Mouse (Mus musculus): ENCODE data around the gene Fbxl17.

The Fbxl17 gene

GRCm38 (mm10) chr17:63165847-63166246 is 334.0 kb downstream of the Fbxl17 start:
- no peak for DNase-seq (ENCODE audit: low spot score)

- no peak for DNase-seq (ENCODE audit: low spot score)
These were observed 335.5 kb downstream of the Fbxl17 start for GRCm38 (mm10) chr17:63164289-63164688.

GRCm38 (mm10) chr17:63161953-63162352 is 337.9 kb downstream of the Fbxl17 start:
- no peak for DNase-seq (ENCODE audit: low spot score)

GRCm38 (mm10) chr17:63159196-63159595 is 340.6 kb downstream of the Fbxl17 start:
- no peak for DNase-seq (ENCODE audit: low spot score)

- DNase-seq (ENCODE audit: low spot score): no peak
These were observed 341.4 kb downstream of the Fbxl17 start for GRCm38 (mm10) chr17:63158436-63158835.

- DNase-seq (ENCODE audit: low spot score): no peak
These were observed 341.9 kb downstream of the Fbxl17 start for GRCm38 (mm10) chr17:63157906-63158305.

- DNase-seq (ENCODE audit: low spot score): no peak
These were observed 342.8 kb downstream of the Fbxl17 start for GRCm38 (mm10) chr17:63157019-63157418.

GRCm38 (mm10) chr17:63146514-63146913 is 353.3 kb downstream of the Fbxl17 start:
- no peak for DNase-seq (ENCODE audit: low spot score)

- no peak for DNase-seq (ENCODE audit: low spot score)
These were observed 353.9 kb downstream of the Fbxl17 start for GRCm38 (mm10) chr17:63145751-63146491.

DNA sequence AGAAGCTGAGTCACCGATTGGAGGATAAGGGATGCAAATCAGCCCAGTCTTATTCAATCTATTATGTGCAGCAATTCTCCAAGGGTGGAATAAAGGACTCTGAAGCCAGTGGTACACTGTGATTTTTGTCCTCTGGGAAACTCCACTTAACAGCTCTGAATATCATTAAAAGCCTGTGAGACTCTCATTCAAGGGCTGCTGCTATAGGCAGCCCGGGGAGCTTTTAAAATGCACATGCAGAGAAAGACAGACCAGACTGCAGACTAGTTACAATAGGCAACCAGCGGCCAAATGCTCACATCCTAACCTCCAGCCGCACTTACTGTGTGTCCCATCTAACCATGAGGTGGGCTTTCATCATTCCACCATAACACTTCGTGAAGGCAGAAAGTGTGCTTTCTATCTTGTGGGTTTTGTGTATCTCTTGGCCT is 354.5 kb downstream of the Fbxl17 start:
- DNase-seq (ENCODE audit: low spot score): no peak

DNA sequence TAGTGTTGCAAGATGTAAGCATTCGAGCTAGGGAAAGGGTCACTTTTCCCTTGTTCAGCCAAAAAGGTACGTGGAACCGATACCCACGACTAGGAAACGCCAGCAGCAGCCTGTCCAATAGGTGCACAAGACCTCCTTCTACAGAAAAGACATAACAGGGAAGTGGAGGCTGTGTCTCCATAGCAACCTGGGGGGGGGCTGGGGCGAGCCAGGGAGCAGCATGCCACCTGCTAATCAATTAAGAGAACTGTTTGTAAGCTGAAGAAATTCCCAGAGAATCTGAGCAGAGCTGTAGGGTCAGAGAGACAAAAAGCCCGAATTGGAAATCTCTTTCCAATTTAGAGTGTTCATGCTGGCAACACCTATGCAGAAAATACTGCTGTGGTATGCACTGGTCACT is 356.0 kb downstream of the Fbxl17 start:
- no peak for DNase-seq (ENCODE audit: low spot score)

DNA sequence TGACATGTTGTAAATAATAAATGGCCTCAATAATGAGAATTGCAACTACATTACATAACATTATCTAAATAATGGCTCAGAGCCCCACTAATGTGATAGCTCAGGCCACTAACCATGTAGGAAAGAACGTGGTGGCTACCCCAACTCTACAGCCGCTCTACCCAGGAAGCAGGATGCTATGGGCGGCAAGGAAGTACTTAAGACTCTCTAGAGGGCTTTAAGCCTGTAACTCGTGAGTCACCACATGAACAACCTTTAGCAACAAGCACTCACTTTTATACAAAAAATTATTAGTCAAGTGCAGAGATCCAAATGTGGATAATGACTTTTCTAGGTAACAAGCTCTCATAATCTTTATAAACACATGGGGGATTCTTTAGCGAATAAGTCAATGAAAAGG is 365.0 kb downstream of the Fbxl17 start:
- DNase-seq (ENCODE audit: low spot score): no peak

GRCm38 (mm10) chr17:63122427-63122826 is 377.4 kb downstream of the Fbxl17 start:
- no peak for DNase-seq (ENCODE audit: low spot score)

- DNase-seq (ENCODE audit: low spot score): no peak
These were observed 380.1 kb downstream of the Fbxl17 start for GRCm38 (mm10) chr17:63119701-63120100.

GRCm38 (mm10) chr17:63119077-63119476 is 380.7 kb downstream of the Fbxl17 start:
- DNase-seq (ENCODE audit: low spot score): no peak

GRCm38 (mm10) chr17:63117130-63117529 is 382.7 kb downstream of the Fbxl17 start:
- no peak for DNase-seq (ENCODE audit: low spot score)

DNA sequence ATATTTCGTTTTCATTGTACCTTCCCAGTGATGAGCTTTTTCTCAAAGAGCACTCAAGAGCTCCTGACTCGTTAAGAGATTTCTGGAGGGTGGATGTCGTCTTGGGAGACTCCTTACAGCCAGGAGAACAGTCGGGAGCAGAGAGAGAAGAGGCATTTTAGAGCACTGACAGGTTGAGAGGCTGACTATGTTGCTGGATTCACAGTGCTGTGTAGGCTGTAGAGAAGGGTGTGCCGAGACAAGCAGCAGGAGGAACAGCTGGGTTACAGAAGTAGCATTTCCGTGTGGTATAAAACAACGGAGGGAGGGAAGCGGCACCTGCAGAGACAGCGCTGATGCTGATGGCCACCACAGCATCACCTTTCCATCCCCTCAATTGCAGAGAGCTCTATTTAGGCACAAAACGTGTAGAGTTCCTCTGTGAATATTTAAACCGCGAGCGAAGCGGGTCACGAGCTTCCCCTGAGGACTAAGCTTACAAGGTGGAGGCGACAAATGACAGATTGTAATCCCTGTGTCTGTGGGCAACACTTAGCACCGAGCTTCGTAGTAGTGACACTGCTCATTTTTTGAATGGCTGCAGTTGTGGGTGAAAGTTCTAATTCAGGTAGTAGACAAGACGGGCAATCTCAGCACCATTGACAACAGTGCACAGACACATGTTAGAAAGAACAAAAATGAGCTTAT is 385.3 kb downstream of the Fbxl17 start:
- no peak for DNase-seq (ENCODE audit: low spot score)

DNA sequence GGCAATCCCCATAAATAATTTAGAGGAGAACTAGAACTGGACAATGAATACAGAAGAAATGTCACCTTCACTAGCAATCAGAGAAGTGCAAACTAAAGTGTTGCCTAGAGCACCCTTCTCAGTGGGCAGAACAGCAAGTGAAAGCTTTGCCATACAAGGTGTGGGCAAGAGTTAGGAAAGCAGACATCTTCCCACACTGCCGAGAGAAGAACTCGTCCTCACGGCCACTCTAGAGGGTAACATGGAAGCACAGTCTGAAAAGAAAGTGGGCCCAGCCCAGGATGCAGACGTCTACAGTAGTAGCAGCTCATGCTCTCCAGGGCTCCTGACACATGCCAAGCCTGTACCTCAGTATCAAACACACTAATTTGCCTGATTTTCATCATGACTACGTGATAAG is 387.0 kb downstream of the Fbxl17 start:
- no peak for DNase-seq (ENCODE audit: low spot score)

- no peak for DNase-seq (ENCODE audit: low spot score)
These were observed 388.8 kb downstream of the Fbxl17 start for GRCm38 (mm10) chr17:63110994-63111393.

- DNase-seq (ENCODE audit: low spot score): no peak
These were observed 389.5 kb downstream of the Fbxl17 start for GRCm38 (mm10) chr17:63110211-63110755.

DNA sequence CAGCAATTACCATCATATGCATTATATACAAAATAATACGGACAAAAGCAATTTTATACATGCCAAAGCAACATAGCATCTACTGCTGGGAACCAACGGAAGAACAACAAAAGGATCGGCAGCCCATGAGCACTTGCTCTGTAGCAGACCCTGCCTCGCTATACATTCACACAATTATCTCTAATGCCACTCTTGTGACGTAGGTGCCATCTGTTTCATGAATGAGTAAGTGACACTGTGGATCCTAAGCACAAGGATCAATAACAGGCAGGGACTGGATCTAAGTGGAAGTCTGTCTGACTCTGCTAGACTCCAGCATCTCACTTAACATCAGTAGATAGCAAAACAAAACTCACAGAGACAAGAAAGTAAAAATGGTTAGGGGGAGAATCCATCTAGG is 391.8 kb downstream of the Fbxl17 start:
- no peak for DNase-seq (ENCODE audit: low spot score)

DNA sequence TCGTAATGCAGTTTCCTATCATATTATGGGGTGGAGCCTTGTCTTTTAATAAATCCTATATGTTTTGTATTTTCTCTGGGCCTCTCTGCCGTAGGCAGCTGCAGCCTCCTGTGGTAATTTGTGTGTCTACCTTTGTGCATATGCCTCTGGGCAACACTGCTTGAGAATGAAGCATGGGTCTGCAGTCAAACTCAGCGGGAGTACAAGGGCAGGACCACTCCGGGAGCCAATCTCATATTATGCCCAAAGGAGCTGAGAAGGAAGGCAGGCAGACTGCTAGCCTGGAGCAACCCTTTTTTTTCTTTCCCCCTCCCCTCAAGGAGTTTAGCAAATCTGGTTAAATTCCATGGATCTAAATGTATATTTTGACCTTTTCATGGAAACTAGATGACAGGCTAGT is 392.3 kb downstream of the Fbxl17 start:
- no peak for DNase-seq (ENCODE audit: low spot score)

DNA sequence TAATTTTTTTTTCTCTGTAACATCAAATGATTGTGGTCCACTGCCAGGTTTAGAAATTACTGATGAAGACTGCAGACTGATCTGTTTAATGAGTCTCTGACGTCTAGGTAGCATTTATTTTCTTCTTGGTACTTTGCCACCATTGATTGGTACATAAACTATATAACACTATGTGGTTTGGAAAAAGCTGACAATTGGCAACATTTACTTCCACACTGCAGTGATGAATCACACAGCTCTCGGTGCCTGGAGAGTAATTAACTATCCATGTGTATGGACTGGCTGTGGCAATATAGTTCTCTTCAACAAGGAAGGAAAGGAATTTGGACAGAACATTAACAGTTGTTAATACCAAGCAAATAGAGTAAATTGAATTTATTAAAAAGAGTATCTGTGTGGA is 404.3 kb downstream of the Fbxl17 start:
- DNase-seq (ENCODE audit: low spot score): no peak

Measured in spleen, adult 12 weeks (tissue).